Mouse (Mus musculus): Measurements from ENCODE around the gene Cdh13. TPM values are rescaled to one million over a fixed set of nuclear protein-coding genes. Genes with fewer than 3 reads are reported as not detected.

The Cdh13 gene
- 59.2 and 68.3 TPM in 2 replicates for polyA plus RNA-seq (2015; fragmentation: Nextera tagmentation; extraction: Ambion mirVana)

- H3K9ac ChIP-seq, result peak within 1 kb of the TSS; percentile 90
- peaks cover 47% of the 10 kb centered on the region for H3K4me1 ChIP-seq (replicated peaks)
- H3K27ac ChIP-seq, result peak within 1 kb of the TSS; percentile 88
- under 1% methylated on average over 33 of the region's 33 CpGs for WGBS
- peaks cover 33% of the 10 kb centered on the region for H3K27me3 ChIP-seq
- peak within 1 kb of the TSS; percentile 65 for H3K4me3 ChIP-seq
- H3K4me2 ChIP-seq, result peak within 1 kb of the TSS; percentile 86
- no peaks in the 10 kb centered on the region for H3K9me3 ChIP-seq
- no peaks in the 10 kb centered on the region for H3K36me3 ChIP-seq
- ATAC-seq (ENCODE audit: low FRiP score), result peak; percentile 60
These were observed at the start of gene Cdh13 for GRCm38 (mm10) chr8:118283600-118284111. Gene Cdh13, plus strand, starts transcription at chr8:118283733.

GRCm38 (mm10) chr8:118235626-118236025 is 47.9 kb upstream of the Cdh13 start:
- Histone ChIP-seq H3K4me3 (no peak overlapping the region), H3K36me3 (no peaks in the 10 kb centered on the region), H3K9me3 (no peaks in the 10 kb centered on the region), H3K4me1 (replicated peaks) (no peaks in the 10 kb centered on the region), H3K4me2 (no peak overlapping the region), H3K27me3 (no peaks in the 10 kb centered on the region), H3K27ac (no peak overlapping the region), H3K9ac (no peak overlapping the region)
- ATAC-seq (ENCODE audit: low FRiP score), result no peak
- WGBS, result 90% methylated on average over 7 of the region's 7 CpGs

GRCm38 (mm10) chr8:118237150-118237620 is 46.3 kb upstream of the Cdh13 start:
- Histone ChIP-seq H3K9ac (no peak overlapping the region), H3K27ac (no peak overlapping the region), H3K4me3 (no peak overlapping the region), H3K27me3 (no peaks in the 10 kb centered on the region), H3K36me3 (no peaks in the 10 kb centered on the region), H3K4me2 (no peak overlapping the region), H3K9me3 (no peaks in the 10 kb centered on the region), H3K4me1 (replicated peaks) (no peaks in the 10 kb centered on the region)
- WGBS, result 69% methylated on average over 11 of the region's 11 CpGs
- ATAC-seq (ENCODE audit: low FRiP score), result no peak

GRCm38 (mm10) chr8:118238156-118238555 is 45.4 kb upstream of the Cdh13 start:
- WGBS, result 92% methylated on average over 5 of the region's 5 CpGs
- no peak overlapping the region for H3K4me3 ChIP-seq

GRCm38 (mm10) chr8:118239186-118239585 is 44.3 kb upstream of the Cdh13 start:
- Histone ChIP-seq H3K27ac (no peak overlapping the region), H3K27me3 (no peaks in the 10 kb centered on the region), H3K4me1 (replicated peaks) (no peaks in the 10 kb centered on the region), H3K4me3 (no peak overlapping the region), H3K36me3 (no peaks in the 10 kb centered on the region), H3K9ac (no peak overlapping the region), H3K4me2 (no peak overlapping the region), H3K9me3 (no peaks in the 10 kb centered on the region)
- no peak for ATAC-seq (ENCODE audit: low FRiP score)
- WGBS, result 95% methylated on average over 1 of the region's 1 CpGs

More at GRCm38 (mm10) chr8:118238156-118238555, 45.4 kb upstream of the Cdh13 start:
- Histone ChIP-seq H3K27me3 (no peaks in the 10 kb centered on the region), H3K27ac (no peak overlapping the region), H3K9ac (no peak overlapping the region), H3K4me2 (no peak overlapping the region), H3K36me3 (no peaks in the 10 kb centered on the region), H3K4me1 (replicated peaks) (no peaks in the 10 kb centered on the region), H3K9me3 (no peaks in the 10 kb centered on the region)
- no peak for ATAC-seq (ENCODE audit: low FRiP score)

GRCm38 (mm10) chr8:118249319-118249718 is 34.2 kb upstream of the Cdh13 start:
- Histone ChIP-seq H3K4me3 (no peak overlapping the region), H3K27me3 (no peaks in the 10 kb centered on the region), H3K27ac (no peak overlapping the region), H3K9me3 (no peaks in the 10 kb centered on the region), H3K4me2 (no peak overlapping the region), H3K36me3 (no peaks in the 10 kb centered on the region), H3K4me1 (replicated peaks) (no peaks in the 10 kb centered on the region), H3K9ac (no peak overlapping the region)
- no peak for ATAC-seq (ENCODE audit: low FRiP score)
- 89% methylated on average over 5 of the region's 5 CpGs for whole genome bisulfite sequencing

GRCm38 (mm10) chr8:118249923-118250322 is 33.6 kb upstream of the Cdh13 start:
- Histone ChIP-seq H3K4me1 (replicated peaks) (no peaks in the 10 kb centered on the region), H3K4me2 (no peak overlapping the region), H3K27ac (no peak overlapping the region), H3K9me3 (no peaks in the 10 kb centered on the region), H3K36me3 (no peaks in the 10 kb centered on the region), H3K9ac (no peak overlapping the region), H3K27me3 (no peaks in the 10 kb centered on the region), H3K4me3 (no peak overlapping the region)
- ATAC-seq (ENCODE audit: low FRiP score), result no peak
- 96% methylated on average over 7 of the region's 7 CpGs for WGBS

GRCm38 (mm10) chr8:118263117-118263516 is 20.4 kb upstream of the Cdh13 start:
- Histone ChIP-seq H3K9me3 (no peaks in the 10 kb centered on the region), H3K4me1 (replicated peaks) (no peaks in the 10 kb centered on the region), H3K4me3 (no peak overlapping the region), H3K4me2 (no peak overlapping the region), H3K27ac (no peak overlapping the region), H3K9ac (no peak overlapping the region), H3K27me3 (0 out of 2 replicates have a peak, but pooled peaks cover 6% of the 10 kb centered on the region), H3K36me3 (no peaks in the 10 kb centered on the region)
- 68% methylated on average over 4 of the region's 4 CpGs for WGBS
- ATAC-seq (ENCODE audit: low FRiP score), result no peak

GRCm38 (mm10) chr8:118270751-118271402 is 12.7 kb upstream of the Cdh13 start:
- 0 out of 2 replicates have a peak, but pooled peaks cover 3% of the 10 kb centered on the region for H3K27me3 ChIP-seq
- H3K9me3 ChIP-seq, result no peaks in the 10 kb centered on the region
- H3K9ac ChIP-seq, result no peak overlapping the region
- H3K36me3 ChIP-seq, result no peaks in the 10 kb centered on the region
- WGBS, result 42% methylated on average over 7 of the region's 7 CpGs
- H3K27ac ChIP-seq, result peak overlapping the region; percentile 23; the same call in 1 of the 2 replicates
- peaks cover 23% of the 10 kb centered on the region for H3K4me1 ChIP-seq (replicated peaks)
- no peak overlapping the region for H3K4me2 ChIP-seq
- ATAC-seq (ENCODE audit: low FRiP score), result peak; percentile 59; the same call in 1 of the 2 replicates
- no peak overlapping the region for H3K4me3 ChIP-seq

GRCm38 (mm10) chr8:118272493-118272892 is 11.0 kb upstream of the Cdh13 start:
- Histone ChIP-seq H3K4me3 (no peak overlapping the region), H3K27ac (no peak overlapping the region), H3K9ac (no peak overlapping the region), H3K27me3 (no peaks in the 10 kb centered on the region), H3K9me3 (no peaks in the 10 kb centered on the region), H3K4me1 (replicated peaks) (peaks cover 23% of the 10 kb centered on the region), H3K4me2 (no peak overlapping the region), H3K36me3 (no peaks in the 10 kb centered on the region)
- ATAC-seq (ENCODE audit: low FRiP score), result no peak
- 71% methylated on average over 1 of the region's 1 CpGs for WGBS

GRCm38 (mm10) chr8:118274243-118274642 is 9.3 kb upstream of the Cdh13 start:
- Histone ChIP-seq H3K9me3 (no peaks in the 10 kb centered on the region), H3K4me1 (replicated peaks) (peaks cover 23% of the 10 kb centered on the region), H3K27me3 (no peaks in the 10 kb centered on the region), H3K4me3 (no peak overlapping the region), H3K9ac (no peak overlapping the region), H3K4me2 (no peak overlapping the region), H3K36me3 (no peaks in the 10 kb centered on the region), H3K27ac (no peak overlapping the region)
- WGBS, result 62% methylated on average over 9 of the region's 9 CpGs
- no peak for ATAC-seq (ENCODE audit: low FRiP score)

- no peak overlapping the region for H3K4me3 ChIP-seq
- no peak for ATAC-seq (ENCODE audit: low FRiP score)
- H3K4me1 ChIP-seq (replicated peaks), result peaks cover 23% of the 10 kb centered on the region
- no peak overlapping the region for H3K4me2 ChIP-seq
- no peaks in the 10 kb centered on the region for H3K36me3 ChIP-seq
- no peak overlapping the region for H3K27ac ChIP-seq
- no peaks in the 10 kb centered on the region for H3K27me3 ChIP-seq
- H3K9ac ChIP-seq, result no peak overlapping the region
- WGBS, result 14% methylated on average over 4 of the region's 4 CpGs
- H3K9me3 ChIP-seq, result no peaks in the 10 kb centered on the region
These were observed 8.8 kb upstream of the Cdh13 start for GRCm38 (mm10) chr8:118274688-118275087.
